Mouse (Mus musculus): Measurements from ENCODE around the gene Acer3. TPM values are rescaled to one million over a fixed set of nuclear protein-coding genes. Genes with fewer than 3 reads are reported as not detected.
A peak's percentile ranks its signal among the peaks of the same experiment; 100 is the strongest.

Gene Acer3
- polyA plus RNA-seq, 1 experiment from 2014 or later: 25.6 TPM

- Histone ChIP-seq H3K4me2 (replicated peaks; ENCODE audit: low read depth, low read length) (peak overlapping the region; percentile 76), H3K27me3 (ENCODE audit: control insufficient read depth, insufficient read depth, low read length) (no peaks in the 10 kb centered on the region), H3K4me3 (ENCODE audit: low read depth, low read length) (peak overlapping the region; percentile 72), H3K9ac (replicated peaks; ENCODE audit: low read depth, low read length) (peak overlapping the region; percentile 26; the same call in 1 of the 2 replicates), H3K9me3 (ENCODE audit: control insufficient read depth, low read depth, low read length) (no peaks in the 10 kb centered on the region), H3K4me1 (ENCODE audit: control insufficient read depth, insufficient read depth, low read length) (0 out of 2 replicates have a peak, but pooled peaks cover 4% of the 10 kb centered on the region), H3K27ac (ENCODE audit: low read length) (no peak overlapping the region), H3K36me3 (ENCODE audit: control insufficient read depth, insufficient read depth, low read length) (no peaks in the 10 kb centered on the region)
- 5% methylated on average over 7 of the region's 9 CpGs for WGBS
- no peak; the same call in 1 of the 2 replicates for ATAC-seq (ENCODE audit: insufficient number of reproducible peaks, insufficient read depth, low FRiP score, low read depth)
Measured at GRCm38 (mm10) chr7:98177566-98177928, 143.5 kb downstream of the Acer3 start.

- H3K9ac ChIP-seq (replicated peaks; ENCODE audit: low read depth, low read length): no peak overlapping the region
- no peaks in the 10 kb centered on the region for H3K9me3 ChIP-seq (ENCODE audit: control insufficient read depth, low read depth, low read length)
- H3K4me1 ChIP-seq (ENCODE audit: control insufficient read depth, insufficient read depth, low read length): 0 out of 2 replicates have a peak, but pooled peaks cover 4% of the 10 kb centered on the region
- peak overlapping the region; percentile 76 for H3K4me2 ChIP-seq (replicated peaks; ENCODE audit: low read depth, low read length)
- peak overlapping the region; percentile 72; the same call in 1 of the 2 replicates for H3K4me3 ChIP-seq (ENCODE audit: low read depth, low read length)
- H3K36me3 ChIP-seq (ENCODE audit: control insufficient read depth, insufficient read depth, low read length): no peaks in the 10 kb centered on the region
- 39% methylated on average over 2 of the region's 2 CpGs for WGBS
- ATAC-seq (ENCODE audit: insufficient number of reproducible peaks, insufficient read depth, low FRiP score, low read depth): no peak
- no peaks in the 10 kb centered on the region for H3K27me3 ChIP-seq (ENCODE audit: control insufficient read depth, insufficient read depth, low read length)
- no peak overlapping the region for H3K27ac ChIP-seq (ENCODE audit: low read length)
Measured at GRCm38 (mm10) chr7:98177071-98177485, 143.9 kb downstream of the Acer3 start.

- no peak overlapping the region for H3K4me3 ChIP-seq (ENCODE audit: low read depth, low read length)
- WGBS: 72% methylated on average over 8 of the region's 8 CpGs
- no peaks in the 10 kb centered on the region for H3K27me3 ChIP-seq (ENCODE audit: control insufficient read depth, insufficient read depth, low read length)
- no peak overlapping the region for H3K27ac ChIP-seq (ENCODE audit: low read length)
- no peaks in the 10 kb centered on the region for H3K36me3 ChIP-seq (ENCODE audit: control insufficient read depth, insufficient read depth, low read length)
- no peak overlapping the region for H3K9ac ChIP-seq (replicated peaks; ENCODE audit: low read depth, low read length)
- no peaks in the 10 kb centered on the region for H3K9me3 ChIP-seq (ENCODE audit: control insufficient read depth, low read depth, low read length)
- peak overlapping the region; percentile 76; the same call in 1 of the 2 replicates for H3K4me2 ChIP-seq (replicated peaks; ENCODE audit: low read depth, low read length)
- no peak for ATAC-seq (ENCODE audit: insufficient number of reproducible peaks, insufficient read depth, low FRiP score, low read depth)
- H3K4me1 ChIP-seq (ENCODE audit: control insufficient read depth, insufficient read depth, low read length): peaks cover 8% of the 10 kb centered on the region; the same call in 1 of the 2 replicates
Measured at GRCm38 (mm10) chr7:98176322-98177070, 144.5 kb downstream of the Acer3 start.

- Histone ChIP-seq H3K9ac (replicated peaks; ENCODE audit: low read depth, low read length) (no peak overlapping the region), H3K4me2 (replicated peaks; ENCODE audit: low read depth, low read length) (no peak overlapping the region), H3K4me3 (ENCODE audit: low read depth, low read length) (no peak overlapping the region), H3K27ac (ENCODE audit: low read length) (no peak overlapping the region), H3K4me1 (ENCODE audit: control insufficient read depth, insufficient read depth, low read length) (peaks cover 11% of the 10 kb centered on the region; the same call in 1 of the 2 replicates), H3K36me3 (ENCODE audit: control insufficient read depth, insufficient read depth, low read length) (no peaks in the 10 kb centered on the region), H3K9me3 (ENCODE audit: control insufficient read depth, low read depth, low read length) (no peaks in the 10 kb centered on the region), H3K27me3 (ENCODE audit: control insufficient read depth, insufficient read depth, low read length) (no peaks in the 10 kb centered on the region)
- no peak for ATAC-seq (ENCODE audit: insufficient number of reproducible peaks, insufficient read depth, low FRiP score, low read depth)
- 78% methylated on average over 4 of the region's 4 CpGs for WGBS
Measured at GRCm38 (mm10) chr7:98174883-98175755, 145.9 kb downstream of the Acer3 start.

- no peak for ATAC-seq (ENCODE audit: insufficient number of reproducible peaks, insufficient read depth, low FRiP score, low read depth)
- Histone ChIP-seq H3K9ac (replicated peaks; ENCODE audit: low read depth, low read length) (no peak overlapping the region), H3K4me1 (ENCODE audit: control insufficient read depth, insufficient read depth, low read length) (peaks cover 11% of the 10 kb centered on the region; the same call in 1 of the 2 replicates), H3K9me3 (ENCODE audit: control insufficient read depth, low read depth, low read length) (no peaks in the 10 kb centered on the region), H3K27me3 (ENCODE audit: control insufficient read depth, insufficient read depth, low read length) (no peaks in the 10 kb centered on the region), H3K4me3 (ENCODE audit: low read depth, low read length) (no peak overlapping the region), H3K4me2 (replicated peaks; ENCODE audit: low read depth, low read length) (no peak overlapping the region), H3K36me3 (ENCODE audit: control insufficient read depth, insufficient read depth, low read length) (no peaks in the 10 kb centered on the region), H3K27ac (ENCODE audit: low read length) (no peak overlapping the region)
- WGBS: 51% methylated on average over 4 of the region's 4 CpGs
Measured at GRCm38 (mm10) chr7:98173408-98173807, 147.6 kb downstream of the Acer3 start.

- no peak overlapping the region for H3K4me3 ChIP-seq (ENCODE audit: low read depth, low read length)
- 83% methylated on average over 8 of the region's 8 CpGs for WGBS
- H3K36me3 ChIP-seq (ENCODE audit: control insufficient read depth, insufficient read depth, low read length): no peaks in the 10 kb centered on the region
- no peak overlapping the region for H3K9ac ChIP-seq (replicated peaks; ENCODE audit: low read depth, low read length)
- no peaks in the 10 kb centered on the region for H3K9me3 ChIP-seq (ENCODE audit: control insufficient read depth, low read depth, low read length)
- H3K27ac ChIP-seq (ENCODE audit: low read length): no peak overlapping the region
- peaks cover 11% of the 10 kb centered on the region; the same call in 1 of the 2 replicates for H3K4me1 ChIP-seq (ENCODE audit: control insufficient read depth, insufficient read depth, low read length)
- H3K27me3 ChIP-seq (ENCODE audit: control insufficient read depth, insufficient read depth, low read length): no peaks in the 10 kb centered on the region
- H3K4me2 ChIP-seq (replicated peaks; ENCODE audit: low read depth, low read length): no peak overlapping the region
- ATAC-seq (ENCODE audit: insufficient number of reproducible peaks, insufficient read depth, low FRiP score, low read depth): no peak
Measured at GRCm38 (mm10) chr7:98172661-98173060, 148.3 kb downstream of the Acer3 start.

GRCm38 (mm10) chr7:98171141-98172073, 149.6 kb downstream of the Acer3 start:
- peak; percentile 81 for ATAC-seq (ENCODE audit: insufficient number of reproducible peaks, insufficient read depth, low FRiP score, low read depth)
- H3K9ac ChIP-seq (replicated peaks; ENCODE audit: low read depth, low read length): no peak overlapping the region

More at GRCm38 (mm10) chr7:98171141-98172073, 149.6 kb downstream of the Acer3 start:
- Histone ChIP-seq H3K4me2 (replicated peaks; ENCODE audit: low read depth, low read length) (no peak overlapping the region), H3K36me3 (ENCODE audit: control insufficient read depth, insufficient read depth, low read length) (no peaks in the 10 kb centered on the region), H3K9me3 (ENCODE audit: control insufficient read depth, low read depth, low read length) (no peaks in the 10 kb centered on the region), H3K4me3 (ENCODE audit: low read depth, low read length) (no peak overlapping the region), H3K27me3 (ENCODE audit: control insufficient read depth, insufficient read depth, low read length) (no peaks in the 10 kb centered on the region), H3K27ac (ENCODE audit: low read length) (no peak overlapping the region; the same call in 1 of the 2 replicates), H3K4me1 (ENCODE audit: control insufficient read depth, insufficient read depth, low read length) (peaks cover 11% of the 10 kb centered on the region; the same call in 1 of the 2 replicates)
- whole genome bisulfite sequencing: 53% methylated on average over 6 of the region's 6 CpGs
